Mouse (Mus musculus) ovary, postnatal 36 days (tissue): Measurements from ENCODE around the gene Amt.
A peak's percentile ranks its signal among the peaks of the same experiment; 100 is the strongest.
"Not testable (repeated sequence)": the region's sequence is repeated elsewhere in the genome, so short reads cannot be mapped to it uniquely, and the experiment has no call there.

ENCODE experiments used
- DNase-seq: peaks from one replicate; pipeline ENCODE4 v3.0.0; 2022; ENCODE audit warnings: low spot score, mixed read lengths

Amt gene

DNA sequence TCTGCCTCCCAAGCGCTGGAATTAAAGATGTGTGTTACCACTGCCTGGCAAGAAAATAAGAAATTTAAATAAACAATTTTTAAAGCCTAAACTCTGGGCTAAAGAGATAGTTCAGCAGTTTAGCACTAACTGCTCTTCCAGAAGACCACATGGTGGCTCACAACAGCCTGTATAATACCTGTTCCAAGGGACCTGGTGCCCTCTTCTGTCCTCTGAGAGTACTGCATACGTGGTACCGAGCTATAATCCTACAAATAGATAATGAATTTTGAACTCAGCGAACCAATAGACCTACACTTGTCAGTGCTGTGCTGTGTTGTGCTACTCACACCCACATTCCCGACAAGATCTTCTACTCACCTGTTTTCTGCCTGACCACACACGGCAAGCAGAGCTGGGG lies 12.2 kb upstream of the Amt start:
- peak; percentile 54 for DNase-seq

DNA sequence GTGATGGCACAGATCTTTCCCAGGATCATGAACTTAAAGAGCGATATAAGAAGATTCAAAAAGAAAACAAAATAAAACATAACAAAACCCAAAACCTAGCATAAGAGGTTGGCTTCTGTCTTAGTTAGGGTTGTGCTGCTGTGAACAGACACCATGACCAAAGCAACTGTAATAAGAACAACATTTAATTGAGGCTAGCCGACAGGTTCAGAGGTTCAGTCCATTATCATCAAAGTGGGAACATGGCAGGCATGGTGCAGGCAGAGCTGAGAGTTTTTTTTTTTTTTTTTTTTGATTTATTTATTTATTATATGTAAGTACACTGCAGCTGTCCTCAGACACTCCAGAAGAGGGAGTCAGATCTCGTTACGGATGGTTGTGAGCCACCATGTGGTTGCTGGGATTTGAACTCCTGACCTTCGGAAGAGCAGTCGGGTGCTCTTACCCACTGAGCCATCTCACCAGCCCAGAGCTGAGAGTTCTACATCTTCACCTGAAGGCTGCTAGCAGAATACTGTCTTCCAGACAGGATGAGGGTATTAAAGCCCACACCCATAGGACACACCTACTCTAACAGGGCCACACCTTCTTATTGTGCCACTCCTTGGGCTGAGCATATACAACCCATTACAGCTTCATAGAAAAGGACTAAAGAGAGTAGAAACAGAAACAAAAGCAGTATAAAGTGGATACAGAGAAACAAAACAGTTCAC lies 9.0 kb upstream of the Amt start:
- not testable (repeated sequence) for DNase-seq

DNA sequence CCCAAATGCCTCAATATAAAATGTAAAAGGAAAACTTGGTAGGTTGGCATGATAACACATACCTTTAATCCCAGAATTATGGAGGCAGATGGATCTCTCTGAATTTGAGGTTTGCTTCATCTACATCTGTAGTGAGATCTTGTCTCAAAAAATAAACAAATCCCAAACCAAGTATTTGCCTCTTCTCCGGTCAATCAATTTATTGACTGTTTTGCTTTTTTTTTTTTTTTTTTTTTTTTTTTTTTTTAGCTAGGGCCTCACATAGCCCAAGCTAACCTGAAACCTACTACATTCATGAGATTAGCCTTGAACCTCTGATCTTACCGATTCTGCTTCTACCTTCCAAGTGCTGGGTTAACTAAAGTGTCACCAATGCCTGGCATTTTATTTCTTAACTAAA lies 7.3 kb upstream of the Amt start:
- DNase-seq: no peak

DNA sequence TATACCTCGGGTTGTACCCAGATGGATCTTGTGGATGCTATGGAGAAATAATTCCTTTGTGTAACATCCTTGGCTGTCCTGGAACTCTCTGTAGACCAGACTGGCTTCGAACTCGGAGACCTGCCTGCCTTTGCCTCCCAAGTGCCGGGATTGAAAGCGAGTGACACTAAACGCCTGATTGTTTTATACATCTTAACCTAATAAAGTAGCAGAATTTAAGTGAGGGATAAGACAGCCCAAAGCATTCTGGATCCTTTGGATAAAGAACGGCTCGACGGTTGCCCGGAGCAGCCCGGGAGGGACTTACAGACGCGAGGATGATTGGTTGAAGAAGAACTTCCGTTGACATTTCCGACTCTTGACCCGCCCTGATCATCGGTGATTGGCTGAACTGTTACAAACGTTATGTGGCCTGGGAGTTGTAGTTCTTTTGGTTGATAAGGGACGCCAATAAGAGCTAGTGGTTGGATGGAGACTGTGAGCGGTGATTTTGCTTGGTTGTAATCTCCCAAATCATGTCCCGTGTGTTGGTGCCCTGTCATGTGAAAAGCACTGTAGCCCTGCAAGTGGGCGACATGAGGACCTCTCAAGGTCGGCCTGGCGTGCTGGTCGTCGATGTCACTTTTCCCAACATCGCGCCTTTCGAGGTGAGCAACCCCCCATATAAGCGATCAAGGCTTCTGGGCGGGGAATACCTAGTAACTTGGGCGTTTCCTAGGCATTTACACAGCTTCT lies 6.5 kb upstream of the Amt start, which contains the start of gene Nicn1:
Nicn1 (plus strand) TSS at position 414 of the 735 bp plus-strand sequence.
- DNase-seq: peak; percentile 83

DNA sequence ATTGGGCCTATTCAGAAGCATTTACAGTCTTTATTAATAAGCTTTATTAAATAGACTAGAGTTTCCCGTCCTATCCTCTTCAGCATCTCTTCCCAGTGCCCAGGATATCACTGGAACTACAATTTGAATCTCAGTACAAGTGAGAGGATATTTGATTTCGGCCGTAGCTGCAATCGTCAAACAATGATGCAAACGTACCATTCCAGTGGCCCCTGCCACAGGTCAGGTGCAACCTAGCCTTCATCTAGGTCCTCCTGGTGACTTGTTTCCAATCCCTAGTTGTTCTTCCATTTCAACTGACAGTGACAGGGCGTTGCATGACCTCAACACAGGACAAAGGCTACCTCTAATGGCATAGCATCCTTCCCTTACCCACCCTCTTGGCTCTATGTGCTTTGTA lies 5.9 kb upstream of the Amt start:
- no peak for DNase-seq

DNA sequence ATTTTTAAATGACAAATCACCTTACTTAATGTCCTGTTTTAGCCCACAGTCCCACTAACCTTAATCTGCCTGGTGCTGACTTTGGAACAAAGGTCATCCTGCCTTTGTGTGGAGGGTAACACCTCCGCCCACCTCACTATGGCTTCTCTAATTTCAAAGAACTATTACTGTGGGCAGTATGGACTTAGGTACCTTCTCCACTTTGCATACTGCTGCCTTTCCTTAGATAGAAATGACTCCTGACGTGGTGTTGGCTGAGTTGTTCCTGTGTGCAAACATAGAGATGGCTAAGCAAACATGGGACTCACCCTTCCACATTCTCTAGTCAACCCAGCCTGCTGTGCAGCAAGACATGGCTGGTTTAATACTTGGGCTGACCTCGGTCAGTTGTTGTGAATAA lies 5.2 kb downstream of the Amt start:
- DNase-seq: no peak

DNA sequence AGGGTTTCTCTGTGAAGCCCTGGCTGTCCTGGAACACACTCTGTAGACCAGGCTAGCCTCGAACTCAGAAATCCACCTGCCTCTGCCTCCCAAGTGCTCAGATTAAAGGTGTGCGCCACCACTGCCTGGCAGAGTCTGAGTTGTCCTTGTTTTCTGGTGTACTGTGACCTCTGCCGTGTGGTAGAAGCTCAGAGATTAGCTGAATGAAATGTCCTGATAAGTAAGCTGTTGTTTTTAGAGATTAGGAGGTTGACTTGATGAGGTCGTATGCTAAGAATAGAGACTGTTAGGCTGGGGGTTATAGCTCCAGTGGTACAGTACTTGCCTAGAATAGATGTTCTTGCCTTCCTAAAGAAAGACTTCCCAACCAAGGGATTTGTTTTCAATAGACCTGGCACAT lies 8.1 kb downstream of the Amt start:
- DNase-seq: no peak

DNA sequence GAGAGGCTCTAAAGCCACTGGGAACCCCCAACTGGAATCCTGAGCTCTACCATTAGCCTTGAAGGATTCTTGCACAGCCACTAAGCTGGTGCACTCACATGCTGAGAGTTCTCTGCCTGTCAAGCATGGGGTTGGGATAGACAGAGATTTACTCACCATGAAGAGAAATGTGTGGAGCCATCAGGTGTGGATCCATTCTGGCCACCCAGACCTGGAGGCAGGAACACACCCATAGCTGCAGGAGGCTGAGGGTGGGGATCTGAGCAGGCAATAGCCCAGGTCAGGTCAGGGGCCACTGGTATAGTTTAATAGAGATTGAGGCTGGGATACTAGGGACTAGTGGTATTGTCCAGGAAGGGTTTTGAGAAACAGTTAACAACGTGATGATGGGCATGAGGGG lies 8.5 kb downstream of the Amt start:
- DNase-seq: peak; percentile 13

DNA sequence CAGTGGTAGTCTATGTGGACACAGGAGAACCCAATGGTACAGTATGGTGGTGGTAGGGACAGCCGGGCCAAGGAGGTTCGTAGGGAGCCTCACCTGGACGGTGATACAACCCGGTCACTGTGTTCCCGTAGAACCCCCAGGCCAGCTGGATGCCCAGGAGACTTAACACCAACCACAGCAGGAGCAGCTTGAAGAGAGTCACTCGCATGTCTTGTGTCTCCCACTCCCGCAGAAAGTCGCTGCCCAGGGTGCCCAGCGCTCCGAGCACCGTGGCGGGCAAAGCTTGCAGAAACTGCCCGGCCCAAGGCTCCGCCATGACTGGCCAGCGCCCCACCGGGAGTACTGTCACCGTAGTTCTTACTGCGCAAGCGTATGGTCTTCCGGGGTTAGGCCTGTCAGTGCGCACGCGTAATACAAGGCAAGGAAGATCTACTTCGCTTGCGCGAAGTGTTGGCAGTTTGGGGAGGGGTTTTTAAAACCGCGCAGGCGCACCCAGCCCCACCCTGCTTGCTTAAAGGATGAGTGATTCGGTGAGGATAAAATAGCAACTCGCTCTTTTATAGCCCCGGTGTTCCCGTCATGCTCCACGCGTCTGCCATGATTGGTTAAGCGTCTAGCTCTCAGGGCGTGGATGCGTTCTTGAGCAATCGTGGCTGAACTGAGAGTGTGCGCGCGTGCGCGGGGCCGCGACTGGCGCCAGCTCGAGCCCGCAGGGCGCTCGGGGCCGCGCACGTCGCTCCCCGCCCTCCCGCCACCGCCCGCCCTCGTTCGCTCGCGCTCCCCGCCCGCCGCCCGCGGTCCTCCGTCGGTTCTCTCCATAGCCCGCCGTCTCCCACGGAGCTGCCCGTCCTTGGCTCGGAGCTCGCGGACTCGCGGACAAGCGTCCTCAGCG lies 9.2 kb downstream of the Amt start, which contains the start of the genes Rhoa and Tcta:
Rhoa (plus strand) TSS at position 501 of the 892 bp plus-strand sequence.
Tcta (minus strand) TSS at position 532 of the 892 bp plus-strand sequence.
- peak; percentile 96 for DNase-seq

DNA sequence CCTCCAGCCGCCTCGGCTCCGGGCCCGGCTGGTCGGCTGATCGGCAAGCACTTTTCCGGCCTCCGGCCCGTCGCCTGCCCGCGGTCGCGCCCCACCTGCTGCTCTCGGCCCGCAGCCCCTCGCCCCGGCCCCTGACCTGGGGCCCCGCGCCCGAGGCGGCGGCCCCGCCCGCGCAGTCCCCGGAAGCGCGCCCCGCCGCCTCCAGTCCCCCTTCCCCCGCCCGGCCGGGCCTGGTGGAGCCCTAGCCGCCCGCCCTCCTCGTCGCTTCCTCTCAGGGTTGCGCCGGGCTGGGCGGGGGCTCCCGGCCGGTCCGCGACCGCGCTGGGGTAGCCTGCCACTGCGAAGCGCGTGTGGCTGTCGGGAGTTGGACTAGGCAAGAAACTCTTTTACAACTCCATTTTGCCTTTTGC lies 9.9 kb downstream of the Amt start:
- peak; percentile 84 for DNase-seq

DNA sequence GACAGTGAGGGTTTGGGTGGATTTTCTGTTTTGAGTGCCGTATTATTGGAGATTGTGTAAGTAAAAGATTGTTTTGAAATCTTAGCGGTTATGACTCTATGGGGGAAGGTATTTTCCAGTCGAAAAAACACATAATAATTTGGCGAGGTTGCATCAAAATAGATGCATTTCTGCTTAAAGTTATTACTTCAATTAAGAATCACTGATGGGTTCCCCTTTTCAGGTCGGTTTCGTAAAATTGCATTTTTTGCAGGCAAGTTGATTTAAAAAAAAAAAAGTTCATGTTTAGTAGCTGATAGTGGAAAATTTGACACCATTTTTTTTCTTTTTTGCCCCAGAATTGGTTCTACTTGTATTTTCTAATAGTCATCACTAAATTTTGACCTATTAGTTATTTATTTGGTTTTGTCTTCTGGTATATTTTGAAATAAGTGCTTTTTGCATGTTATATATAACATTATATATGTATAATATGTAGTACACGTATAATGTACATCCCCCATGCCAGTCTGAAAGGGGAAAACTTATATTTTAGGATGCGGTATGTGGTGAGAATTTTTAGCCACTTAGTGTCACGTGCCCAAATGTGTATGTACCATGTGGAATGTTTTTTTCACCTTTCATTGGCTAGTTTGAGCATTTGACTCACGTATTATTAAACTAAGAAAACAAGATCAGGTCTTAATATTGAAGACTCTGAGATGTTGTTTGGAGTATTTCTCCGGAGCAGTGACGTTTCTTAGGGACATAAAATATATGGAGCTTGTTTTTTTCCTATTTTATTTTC lies 10.6 kb downstream of the Amt start:
- no peak for DNase-seq

DNA sequence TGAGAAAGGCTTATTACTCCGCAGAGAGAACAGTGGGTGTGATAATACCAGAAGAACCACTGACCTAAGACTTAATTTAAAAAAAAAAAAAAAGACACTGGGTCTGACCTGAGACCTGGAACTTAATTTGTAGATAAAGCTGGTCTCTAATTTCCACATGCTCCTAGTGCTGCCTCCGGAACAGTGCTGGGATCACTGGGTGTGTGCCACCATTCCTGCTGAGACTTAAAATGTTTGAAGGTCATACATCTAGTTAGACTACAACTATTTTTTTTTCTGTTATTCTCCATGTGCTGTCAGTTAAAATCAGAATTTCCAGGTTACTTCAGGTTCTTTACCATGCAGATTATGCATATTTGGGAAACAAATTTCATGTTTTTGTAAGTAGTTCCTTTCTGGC lies 11.5 kb downstream of the Amt start:
- no peak for DNase-seq

DNA sequence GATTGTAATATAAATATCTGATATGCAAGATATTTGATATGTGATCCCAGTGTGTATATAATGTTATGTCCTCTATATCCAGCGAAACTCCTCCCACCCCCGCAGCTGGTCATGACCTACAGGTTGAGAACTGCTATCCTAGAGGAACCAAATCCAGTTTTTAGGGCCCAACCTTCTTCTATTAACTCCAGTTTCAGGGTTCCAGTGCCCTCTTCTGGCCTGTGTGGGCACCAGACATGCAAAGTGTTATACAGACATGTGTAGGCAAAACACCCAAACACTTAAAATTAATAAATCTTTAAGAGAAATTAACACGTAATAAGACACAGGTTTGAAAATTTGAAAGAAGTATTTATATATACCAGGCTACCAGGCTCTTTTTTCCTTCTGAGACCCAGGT lies 20.9 kb downstream of the Amt start:
- DNase-seq: no peak

DNA sequence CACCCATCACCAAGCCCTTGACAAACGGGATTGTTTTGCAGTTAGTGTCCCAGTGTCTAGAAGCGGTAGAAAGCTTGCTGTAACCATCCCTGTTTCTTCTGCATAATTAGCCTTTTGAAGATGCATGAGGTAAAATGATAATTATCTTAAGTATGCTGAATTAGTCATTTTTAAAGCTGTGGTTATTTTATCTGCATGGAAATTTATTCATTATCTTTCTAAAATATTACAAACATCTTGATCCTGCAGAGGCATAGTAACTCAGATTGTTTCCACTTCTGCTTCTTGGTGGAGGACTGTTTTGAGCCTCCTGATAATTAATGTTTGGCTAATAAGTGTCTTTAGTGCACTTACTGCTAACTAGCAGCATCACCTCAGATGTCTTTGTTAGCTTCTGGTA lies 21.8 kb downstream of the Amt start:
- DNase-seq: no peak

DNA sequence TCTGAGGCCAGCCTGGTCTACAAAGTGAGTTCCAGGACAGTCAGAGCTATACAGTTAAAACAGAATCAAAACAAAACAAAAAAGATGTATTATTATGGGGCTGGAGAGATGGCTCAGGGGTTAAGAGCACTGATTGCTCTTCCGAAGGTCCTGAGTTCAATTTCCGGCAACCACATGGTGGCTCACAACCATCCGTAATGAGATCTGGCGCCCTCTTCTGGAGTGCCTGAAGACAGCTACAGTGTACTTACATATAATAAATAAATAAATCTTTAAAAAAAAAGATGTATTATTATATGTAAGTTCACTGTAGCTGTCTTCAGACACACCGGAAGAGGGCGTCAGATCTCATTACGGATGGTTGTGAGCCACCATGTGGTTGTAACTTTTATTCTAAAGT lies 25.4 kb downstream of the Amt start:
- DNase-seq: not testable (repeated sequence)

DNA sequence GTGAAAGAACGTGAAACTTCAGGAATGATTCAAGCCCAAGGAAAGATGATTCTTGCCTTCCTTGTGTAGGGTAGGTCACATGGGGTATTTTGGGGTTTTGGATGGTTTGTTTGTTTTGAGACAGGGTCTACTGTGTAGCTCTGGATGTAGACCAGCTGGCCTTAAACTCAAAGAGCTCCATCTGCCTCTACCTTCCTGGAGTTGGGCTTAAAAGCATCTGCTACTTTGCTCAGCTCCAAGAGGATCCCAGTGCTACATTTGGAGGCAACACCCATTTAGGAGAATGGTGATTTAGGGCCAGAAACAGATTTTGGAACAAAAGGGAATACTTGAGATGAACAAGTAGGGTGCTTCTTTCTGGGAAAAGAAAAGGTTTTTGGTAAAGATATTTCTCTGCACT lies 28.1 kb downstream of the Amt start:
- DNase-seq: no peak

DNA sequence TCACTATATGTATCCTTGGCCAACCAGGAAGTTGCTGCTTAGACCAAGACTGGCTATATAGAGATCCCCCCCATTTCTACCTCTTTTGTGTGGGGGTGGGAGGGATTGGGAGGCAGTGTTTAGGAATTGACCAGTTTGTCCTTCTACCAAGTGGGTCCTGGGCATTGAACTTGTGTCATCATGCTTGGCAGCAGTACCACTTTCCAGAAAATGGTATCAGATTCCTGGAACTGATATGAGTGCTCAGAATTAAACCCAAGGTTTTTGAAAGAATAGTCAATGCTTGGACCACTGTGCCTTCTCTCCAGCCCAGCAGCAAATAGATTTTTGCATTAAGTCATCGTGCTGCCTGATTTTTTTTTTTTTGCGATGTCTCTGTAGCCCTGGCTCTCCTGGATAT lies 29.2 kb downstream of the Amt start:
- DNase-seq: no peak

DNA sequence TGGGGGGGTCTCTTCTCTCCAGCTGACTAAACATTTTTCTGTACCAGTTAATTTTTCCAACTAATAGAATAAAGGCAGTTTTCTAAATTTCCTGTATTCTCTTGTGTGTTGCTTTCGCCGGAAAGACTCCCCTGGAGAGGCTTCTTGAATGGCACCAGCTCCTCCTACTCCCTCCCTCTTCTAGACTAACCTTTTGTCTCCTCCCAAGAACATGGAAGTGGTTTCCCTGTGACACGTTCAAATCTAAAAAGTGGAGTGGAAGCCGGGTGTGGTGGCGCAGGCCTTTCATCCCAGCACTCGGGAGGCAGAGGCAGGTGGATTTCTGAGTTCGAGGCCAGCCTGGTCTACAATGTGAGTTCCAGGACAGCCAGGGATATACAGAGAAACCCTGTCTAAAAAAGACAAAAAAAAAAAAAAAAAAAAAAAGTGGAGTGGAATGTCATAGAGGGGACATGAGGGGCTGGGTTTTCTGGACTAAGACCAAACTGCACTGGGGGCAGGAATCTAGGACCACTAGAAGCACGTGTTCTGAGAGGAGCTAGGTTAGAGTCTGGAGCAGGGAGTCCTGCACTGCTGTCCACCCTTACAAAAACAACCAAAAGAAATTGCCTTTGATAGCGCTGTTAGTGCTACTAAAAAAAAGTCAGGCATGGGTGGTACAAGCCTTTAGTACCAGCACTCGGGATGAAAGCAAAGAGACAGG lies 41.3 kb downstream of the Amt start:
- DNase-seq: no peak

DNA sequence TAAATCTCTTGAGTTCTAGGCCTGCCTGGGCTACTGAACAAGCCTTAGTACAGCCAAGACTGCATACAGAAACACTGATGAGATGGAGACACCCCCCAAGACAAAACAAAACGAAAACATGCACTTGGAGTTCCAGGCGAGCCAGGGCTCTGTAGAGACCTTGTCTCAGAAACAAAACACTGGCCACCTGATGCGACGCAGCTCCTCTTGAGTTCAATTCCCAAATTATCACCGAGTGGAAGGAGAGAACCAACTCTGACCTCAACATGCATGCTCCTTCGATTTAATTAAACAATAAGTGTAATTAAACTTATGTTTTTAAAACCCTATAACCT lies 41.9 kb downstream of the Amt start:
- DNase-seq: peak; percentile 15

DNA sequence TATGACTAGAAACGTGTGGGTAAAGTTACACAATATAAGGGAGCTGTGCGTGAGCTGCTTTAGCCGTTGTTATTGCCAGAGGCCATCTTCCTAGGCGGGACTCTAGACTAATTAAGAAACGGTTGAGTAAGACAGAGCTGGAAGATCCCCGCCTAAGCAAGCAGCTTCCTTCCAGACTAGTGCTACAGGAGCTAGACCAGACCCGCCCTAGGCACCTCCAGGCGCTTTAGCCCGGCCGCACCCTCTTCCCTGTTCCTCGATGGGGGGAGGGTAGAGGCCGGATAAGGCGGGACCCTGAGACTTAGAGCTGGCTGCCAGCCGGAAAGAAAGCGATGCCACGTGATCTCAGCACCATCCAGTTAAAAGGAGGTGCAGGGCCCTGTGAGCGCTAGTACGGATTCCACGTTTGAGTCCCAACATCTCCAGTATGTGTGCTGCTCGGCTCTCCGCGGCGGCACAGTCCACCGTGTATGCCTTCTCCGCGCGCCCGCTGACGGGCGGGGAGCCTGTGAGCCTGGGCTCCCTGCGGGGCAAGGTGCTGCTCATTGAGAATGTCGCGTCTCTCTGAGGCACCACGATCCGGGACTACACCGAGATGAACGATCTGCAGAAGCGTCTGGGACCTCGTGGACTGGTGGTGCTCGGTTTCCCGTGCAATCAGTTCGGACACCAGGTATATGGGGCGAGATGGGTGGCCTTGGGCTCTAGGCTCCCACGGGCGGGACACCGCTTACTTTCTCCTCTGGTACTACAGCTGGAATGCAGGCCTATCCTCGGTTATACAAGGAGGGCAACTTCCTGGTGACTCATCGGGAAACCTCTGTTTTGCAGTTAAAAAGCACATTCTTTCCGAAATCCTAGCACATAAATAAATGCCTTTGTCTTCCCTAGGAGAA lies 42.5 kb downstream of the Amt start, which contains the start of gene Gpx1:
Gpx1 (plus strand) TSS at position 18 of the 896 bp plus-strand sequence.
- DNase-seq: peak; percentile 89
